Mouse (Mus musculus): ENCODE measurements around the gene Rdh16f2. TPM values are rescaled to one million over a fixed set of nuclear protein-coding genes. Genes with fewer than 3 reads are reported as not detected.
"Not testable (repeated sequence)": the region's sequence is repeated elsewhere in the genome, so short reads cannot be mapped to it uniquely, and the experiment has no call there.

Gene Rdh16f2
- polyA plus RNA-seq, 1 experiment from 2014 or later: not detected

DNA sequence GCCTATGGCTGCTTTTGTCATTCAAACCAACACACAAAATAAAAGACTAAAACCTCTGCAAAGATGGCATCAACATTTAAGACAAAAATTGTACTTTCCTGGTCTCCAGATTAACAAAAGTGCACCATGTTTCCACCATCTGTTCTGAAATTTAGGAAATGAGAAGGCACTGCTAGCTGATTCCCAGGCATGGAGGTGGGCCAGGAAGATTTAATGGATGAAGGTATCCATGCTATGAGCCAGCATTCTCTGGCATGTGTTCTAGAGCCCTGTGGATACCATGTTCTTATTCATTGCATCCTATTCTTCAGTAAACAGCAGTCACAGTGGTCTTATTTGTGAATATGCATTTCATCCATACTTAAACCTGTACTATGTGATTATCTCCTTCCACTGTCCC is 9.9 kb upstream of the Rdh16f2 start:
- no peaks in the 10 kb centered on the region for H3K4me1 ChIP-seq (replicated peaks)
- H3K4me2 ChIP-seq: no peak overlapping the region
- H3K27me3 ChIP-seq: no peaks in the 10 kb centered on the region
- no peak overlapping the region for H3K27ac ChIP-seq (replicated peaks)
- H3K9ac ChIP-seq: no peak overlapping the region
- no peaks in the 10 kb centered on the region for H3K36me3 ChIP-seq
- H3K9me3 ChIP-seq: no peaks in the 10 kb centered on the region
- no peak overlapping the region for H3K4me3 ChIP-seq
- no peak for ATAC-seq (ENCODE audit: low FRiP score, low read depth)

DNA sequence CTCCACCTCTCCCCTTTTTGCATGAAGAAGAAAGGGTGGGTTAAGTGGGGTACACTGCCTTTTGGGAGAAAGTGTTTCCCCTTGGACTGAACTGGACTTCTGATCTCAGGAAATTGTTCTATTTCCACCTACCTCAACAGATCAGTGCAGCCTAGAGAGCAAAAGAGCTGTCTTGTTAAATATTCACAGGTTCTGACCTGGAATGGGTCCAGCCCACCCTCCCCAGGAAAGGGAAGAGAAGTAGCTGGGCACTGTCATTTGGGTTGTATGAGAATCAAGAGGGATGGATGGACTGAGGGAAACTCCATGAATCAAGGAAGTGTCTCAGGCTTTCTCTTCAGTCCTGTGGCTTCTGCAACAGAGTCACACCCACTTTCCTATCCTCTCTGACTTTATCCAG is 1.3 kb upstream of the Rdh16f2 start:
- no peaks in the 10 kb centered on the region for H3K36me3 ChIP-seq
- H3K9ac ChIP-seq: no peak overlapping the region
- no peak overlapping the region for H3K27ac ChIP-seq (replicated peaks)
- no peak overlapping the region for H3K4me2 ChIP-seq
- H3K27me3 ChIP-seq: no peaks in the 10 kb centered on the region
- no peak overlapping the region for H3K4me3 ChIP-seq
- no peaks in the 10 kb centered on the region for H3K9me3 ChIP-seq
- no peak for ATAC-seq (ENCODE audit: low FRiP score, low read depth)
- H3K4me1 ChIP-seq (replicated peaks): no peaks in the 10 kb centered on the region

DNA sequence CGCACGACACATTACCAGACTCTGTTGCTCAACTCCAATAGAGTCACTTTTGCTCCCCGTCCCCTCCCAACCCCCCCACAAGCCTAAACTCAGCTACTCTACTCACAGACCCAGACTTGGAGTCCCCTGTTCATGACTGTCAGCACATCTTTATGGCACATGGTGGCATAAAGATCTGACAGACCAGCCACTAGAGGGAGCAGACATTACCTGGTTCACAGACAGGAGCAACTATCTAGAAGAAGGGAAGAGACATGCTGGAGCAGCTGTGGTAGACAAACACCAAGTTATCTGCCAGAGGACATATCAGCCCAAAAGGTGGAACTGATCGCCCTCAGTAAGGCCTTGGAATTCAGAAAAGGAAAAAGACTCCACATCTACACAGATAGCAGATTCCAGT is 6.2 kb downstream of the Rdh16f2 start:
- H3K4me1 ChIP-seq (replicated peaks): no peaks in the 10 kb centered on the region
- H3K36me3 ChIP-seq: no peaks in the 10 kb centered on the region
- H3K4me2 ChIP-seq: no peak overlapping the region
- H3K27me3 ChIP-seq: no peaks in the 10 kb centered on the region
- ATAC-seq (ENCODE audit: low FRiP score, low read depth): no peak
- H3K9me3 ChIP-seq: no peaks in the 10 kb centered on the region
- 73% methylated on average over 4 of the region's 4 CpGs for WGBS
- no peak overlapping the region for H3K27ac ChIP-seq (replicated peaks)
- H3K9ac ChIP-seq: no peak overlapping the region
- no peak overlapping the region for H3K4me3 ChIP-seq

DNA sequence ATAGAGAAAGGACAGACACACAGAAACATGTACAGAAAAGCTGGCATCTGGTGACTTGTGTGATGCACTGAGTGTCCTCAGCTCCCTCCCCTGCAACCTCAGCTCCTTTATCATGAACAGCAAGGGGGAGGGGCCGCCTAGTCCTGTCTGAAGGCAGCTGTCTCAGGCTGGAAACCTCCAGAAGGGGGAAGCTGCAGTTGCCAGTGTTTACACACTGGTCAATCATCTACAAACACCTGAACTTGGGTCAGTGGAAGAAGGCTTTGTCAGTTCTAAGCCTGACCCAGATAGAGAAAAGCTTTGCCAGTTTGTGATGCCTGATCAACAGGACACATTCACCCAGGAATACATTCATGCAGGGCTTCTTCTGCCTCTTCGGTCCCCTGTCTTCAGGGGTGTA is 11.4 kb downstream of the Rdh16f2 start:
- 47% methylated on average over 2 of the region's 2 CpGs for WGBS
- no peaks in the 10 kb centered on the region for H3K36me3 ChIP-seq

DNA sequence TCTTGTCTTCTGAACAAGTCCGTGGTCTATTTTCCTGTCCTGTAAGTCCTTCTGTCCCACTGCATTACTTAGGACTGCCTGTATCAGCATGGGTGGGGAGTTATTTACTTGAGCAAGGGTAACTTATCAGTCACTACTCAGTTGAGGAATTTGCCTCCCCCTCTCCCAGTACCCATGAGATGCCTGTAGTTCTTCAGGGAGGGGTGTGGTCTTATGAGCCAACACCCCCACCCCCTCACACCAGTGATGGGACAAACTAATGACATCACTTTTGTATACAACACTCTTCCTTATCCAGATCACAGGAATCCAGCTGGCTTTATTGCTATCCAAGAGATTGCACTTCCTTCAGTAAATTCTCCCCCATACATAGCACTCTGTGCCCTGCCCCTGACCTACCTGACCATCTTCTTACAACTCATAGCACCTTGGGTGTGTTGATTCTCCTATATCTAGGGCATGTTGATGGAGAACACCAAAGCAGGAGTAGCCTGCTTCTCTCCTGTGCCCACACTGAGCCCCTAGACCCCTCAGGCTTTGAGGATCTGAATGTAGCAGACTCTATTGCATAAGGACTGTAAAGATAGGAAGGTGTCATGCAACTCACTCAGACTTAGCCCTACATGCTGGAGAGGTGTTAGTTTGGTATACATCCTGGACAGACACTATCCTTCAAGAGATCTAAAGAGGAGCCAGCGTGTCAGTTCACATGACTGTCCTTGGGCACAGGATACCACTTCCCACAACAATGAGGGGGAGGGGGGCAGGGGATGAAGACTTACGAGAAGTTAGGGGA is 12.2 kb downstream of the Rdh16f2 start:
- H3K9ac ChIP-seq: no peak overlapping the region
- ATAC-seq (ENCODE audit: low FRiP score, low read depth): no peak

More for the DNA sequence above, 11.4 kb downstream of the Rdh16f2 start:
- H3K4me3 ChIP-seq: no peak overlapping the region
- no peak overlapping the region for H3K9ac ChIP-seq
- no peak for ATAC-seq (ENCODE audit: low FRiP score, low read depth)
- H3K27ac ChIP-seq (replicated peaks): no peak overlapping the region
- no peaks in the 10 kb centered on the region for H3K4me1 ChIP-seq (replicated peaks)
- H3K27me3 ChIP-seq: no peaks in the 10 kb centered on the region
- no peak overlapping the region for H3K4me2 ChIP-seq
- H3K9me3 ChIP-seq: no peaks in the 10 kb centered on the region

DNA sequence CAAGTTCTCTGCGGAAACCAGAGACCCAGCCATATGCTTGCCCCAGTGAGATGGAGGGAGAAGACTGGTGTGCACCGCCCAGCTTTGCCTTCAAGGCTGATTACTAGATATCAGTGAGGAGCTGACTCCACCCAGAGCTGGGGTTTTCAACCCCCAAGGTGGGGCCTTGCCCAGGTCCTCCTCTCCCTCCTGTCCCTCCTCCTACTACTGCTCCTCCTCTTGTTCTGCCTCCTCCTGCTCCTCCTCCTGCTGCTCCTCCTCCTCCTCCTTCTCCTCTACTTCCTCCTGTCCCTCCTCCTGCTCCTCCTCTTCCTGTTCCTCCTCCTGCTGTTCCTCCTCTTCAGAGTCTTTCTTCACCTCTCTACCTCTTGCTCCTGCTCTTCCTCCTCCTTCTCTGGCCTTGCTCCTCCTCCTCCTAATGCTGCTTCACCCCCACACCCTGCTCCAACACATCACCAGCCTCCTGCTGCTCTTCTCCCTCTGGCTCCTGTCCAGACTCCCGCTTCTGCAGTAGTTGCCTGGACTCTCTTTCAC is 12.9 kb downstream of the Rdh16f2 start:
- 80% methylated on average over 3 of the region's 3 CpGs for WGBS
- ATAC-seq (ENCODE audit: low FRiP score, low read depth): no peak
- Histone ChIP-seq H3K9ac (no peak overlapping the region), H3K9me3 (no peaks in the 10 kb centered on the region), H3K4me1 (replicated peaks) (no peaks in the 10 kb centered on the region), H3K4me2 (no peak overlapping the region), H3K36me3 (no peaks in the 10 kb centered on the region), H3K27me3 (no peaks in the 10 kb centered on the region), H3K27ac (replicated peaks) (no peak overlapping the region), H3K4me3 (no peak overlapping the region)

More for the DNA sequence above, 12.2 kb downstream of the Rdh16f2 start:
- Histone ChIP-seq H3K27me3 (no peaks in the 10 kb centered on the region), H3K4me3 (no peak overlapping the region), H3K9me3 (no peaks in the 10 kb centered on the region), H3K4me2 (no peak overlapping the region), H3K27ac (replicated peaks) (no peak overlapping the region), H3K36me3 (no peaks in the 10 kb centered on the region), H3K4me1 (replicated peaks) (no peaks in the 10 kb centered on the region)
- 75% methylated on average over 3 of the region's 3 CpGs for WGBS

DNA sequence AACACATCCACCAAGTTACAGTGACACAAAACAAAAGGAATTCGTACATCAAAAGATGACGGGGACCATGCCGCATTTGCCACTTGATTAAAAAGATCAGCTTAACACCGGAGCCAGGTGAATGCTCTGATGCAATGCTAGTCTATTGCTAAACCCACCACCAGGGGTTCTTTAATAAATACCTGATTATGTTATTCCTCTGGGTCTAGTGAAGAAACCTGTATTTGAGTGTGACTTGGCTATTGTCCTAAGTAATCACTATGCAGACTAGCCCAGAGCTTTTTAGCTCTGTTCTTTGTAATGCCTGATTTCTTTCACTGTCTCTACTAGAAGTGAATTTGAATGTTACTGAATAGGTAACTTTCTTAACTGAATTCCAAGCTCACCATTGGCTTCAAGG is 14.8 kb downstream of the Rdh16f2 start:
- no peak for ATAC-seq (ENCODE audit: low FRiP score, low read depth)
- no peak overlapping the region for H3K4me2 ChIP-seq
- H3K9me3 ChIP-seq: no peaks in the 10 kb centered on the region
- no peaks in the 10 kb centered on the region for H3K27me3 ChIP-seq
- WGBS: 80% methylated on average over 4 of the region's 4 CpGs
- H3K4me1 ChIP-seq (replicated peaks): no peaks in the 10 kb centered on the region
- no peak overlapping the region for H3K4me3 ChIP-seq
- no peak overlapping the region for H3K9ac ChIP-seq
- no peaks in the 10 kb centered on the region for H3K36me3 ChIP-seq
- H3K27ac ChIP-seq (replicated peaks): no peak overlapping the region

DNA sequence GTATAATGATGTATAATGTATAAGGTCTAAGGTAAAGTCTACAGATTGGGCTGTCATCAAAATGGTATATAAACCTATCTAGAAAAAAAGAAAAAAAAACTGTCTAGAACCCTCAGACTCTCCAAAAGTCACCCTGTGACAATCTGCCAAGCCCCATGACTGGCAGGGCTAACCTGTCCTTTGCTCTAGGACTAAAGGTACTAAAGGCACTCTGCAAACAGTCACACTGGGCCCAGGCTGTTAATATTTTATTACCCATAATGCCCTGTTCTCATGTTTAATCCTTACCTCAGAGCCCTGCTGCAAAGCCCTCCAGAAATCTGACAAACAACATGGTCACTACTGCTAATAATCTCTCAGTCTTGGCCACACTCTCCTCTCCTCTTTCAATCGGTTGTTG is 20.3 kb downstream of the Rdh16f2 start:
- no peaks in the 10 kb centered on the region for H3K27me3 ChIP-seq
- H3K4me2 ChIP-seq: no peak overlapping the region
- 79% methylated on average over 1 of the region's 1 CpGs for WGBS
- no peak for ATAC-seq (ENCODE audit: low FRiP score, low read depth)
- no peak overlapping the region for H3K9ac ChIP-seq
- no peaks in the 10 kb centered on the region for H3K9me3 ChIP-seq
- H3K27ac ChIP-seq (replicated peaks): no peak overlapping the region
- no peak overlapping the region for H3K4me3 ChIP-seq
- H3K4me1 ChIP-seq (replicated peaks): no peaks in the 10 kb centered on the region
- no peaks in the 10 kb centered on the region for H3K36me3 ChIP-seq

DNA sequence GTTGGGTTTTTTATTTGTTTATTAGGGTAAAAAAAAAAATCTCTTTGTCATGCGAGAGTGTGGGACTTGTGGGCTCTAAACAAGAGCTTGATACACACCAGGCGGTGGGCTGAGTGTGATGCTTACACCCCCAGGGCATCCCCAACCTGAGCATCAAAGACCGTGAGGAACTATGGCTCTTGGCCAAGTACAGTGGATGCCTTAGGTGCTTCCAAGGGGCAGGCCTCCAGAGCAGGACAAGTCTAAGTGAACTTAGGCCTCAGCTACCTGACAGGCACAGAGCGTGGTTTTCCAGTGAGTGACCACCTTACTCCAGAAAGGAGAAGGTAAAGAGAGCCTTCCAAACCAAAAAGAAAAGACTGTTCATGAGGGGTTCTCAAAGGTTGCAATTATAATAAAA is 20.7 kb downstream of the Rdh16f2 start:
- 85% methylated on average over 4 of the region's 4 CpGs for whole genome bisulfite sequencing
- H3K4me1 ChIP-seq (replicated peaks): no peaks in the 10 kb centered on the region
- no peak overlapping the region for H3K27ac ChIP-seq (replicated peaks)
- no peak overlapping the region for H3K4me3 ChIP-seq
- no peaks in the 10 kb centered on the region for H3K36me3 ChIP-seq
- no peaks in the 10 kb centered on the region for H3K9me3 ChIP-seq
- ATAC-seq (ENCODE audit: low FRiP score, low read depth): no peak
- no peak overlapping the region for H3K4me2 ChIP-seq
- H3K9ac ChIP-seq: no peak overlapping the region
- no peaks in the 10 kb centered on the region for H3K27me3 ChIP-seq

DNA sequence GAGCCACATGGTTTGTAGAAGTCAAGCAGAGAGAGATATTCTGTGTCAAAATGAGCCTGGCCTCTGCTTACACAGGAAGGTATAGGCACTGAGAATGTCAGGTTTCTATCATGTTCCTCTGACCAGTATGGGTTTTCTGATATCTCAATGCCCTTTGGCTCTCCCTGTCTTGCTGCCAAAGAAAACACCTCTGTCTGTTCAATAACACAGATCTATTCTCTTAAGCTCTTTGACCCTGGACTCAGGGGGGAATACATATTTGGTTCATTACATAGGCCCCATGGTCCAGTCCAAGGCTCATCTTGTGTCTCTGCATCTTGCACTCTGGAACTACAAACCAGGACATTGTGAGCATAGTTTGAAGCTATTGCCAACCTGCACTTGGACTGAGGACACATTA is 22.3 kb downstream of the Rdh16f2 start, which contains the start of gene Rdh7:
Gene Rdh7, minus strand, starts transcription at position 213 of the 400 bp plus-strand sequence.
- no peak within 1 kb of the TSS for H3K4me3 ChIP-seq
- no peak within 1 kb of the TSS for H3K27ac ChIP-seq (replicated peaks)
- no peak within 1 kb of the TSS for H3K9ac ChIP-seq
- no peaks in the 10 kb centered on the region for H3K4me1 ChIP-seq (replicated peaks)
- ATAC-seq (ENCODE audit: low FRiP score, low read depth): no peak
- no peak within 1 kb of the TSS for H3K4me2 ChIP-seq
- no peaks in the 10 kb centered on the region for H3K9me3 ChIP-seq
- no peaks in the 10 kb centered on the region for H3K27me3 ChIP-seq
- no peaks in the 10 kb centered on the region for H3K36me3 ChIP-seq

DNA sequence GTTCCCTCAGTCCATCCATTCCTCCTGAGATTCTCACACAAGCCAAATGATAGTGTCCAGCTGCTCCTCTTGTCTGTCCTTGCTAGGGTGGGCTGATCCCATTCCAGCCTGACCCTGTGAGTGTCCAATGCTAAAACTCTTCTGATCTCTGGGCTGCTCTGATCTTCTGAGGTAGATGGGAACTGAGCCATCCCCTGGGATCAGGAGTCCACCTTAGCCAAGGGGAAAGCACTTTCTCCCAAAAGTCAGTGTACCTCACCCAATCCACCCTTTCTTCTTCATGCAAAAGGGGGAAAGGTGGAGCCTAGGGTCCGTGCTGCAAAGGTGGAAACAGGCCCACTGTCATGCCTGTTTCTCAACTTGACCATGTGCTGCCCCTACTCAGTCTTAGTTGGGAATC is 25.2 kb downstream of the Rdh16f2 start:
- Histone ChIP-seq H3K36me3 (no peaks in the 10 kb centered on the region), H3K27me3 (no peaks in the 10 kb centered on the region), H3K4me2 (no peak overlapping the region), H3K4me1 (replicated peaks) (no peaks in the 10 kb centered on the region), H3K27ac (replicated peaks) (no peak overlapping the region), H3K9me3 (no peaks in the 10 kb centered on the region), H3K4me3 (no peak overlapping the region), H3K9ac (no peak overlapping the region)
- 63% methylated on average over 1 of the region's 1 CpGs for WGBS
- no peak for ATAC-seq (ENCODE audit: low FRiP score, low read depth)

DNA sequence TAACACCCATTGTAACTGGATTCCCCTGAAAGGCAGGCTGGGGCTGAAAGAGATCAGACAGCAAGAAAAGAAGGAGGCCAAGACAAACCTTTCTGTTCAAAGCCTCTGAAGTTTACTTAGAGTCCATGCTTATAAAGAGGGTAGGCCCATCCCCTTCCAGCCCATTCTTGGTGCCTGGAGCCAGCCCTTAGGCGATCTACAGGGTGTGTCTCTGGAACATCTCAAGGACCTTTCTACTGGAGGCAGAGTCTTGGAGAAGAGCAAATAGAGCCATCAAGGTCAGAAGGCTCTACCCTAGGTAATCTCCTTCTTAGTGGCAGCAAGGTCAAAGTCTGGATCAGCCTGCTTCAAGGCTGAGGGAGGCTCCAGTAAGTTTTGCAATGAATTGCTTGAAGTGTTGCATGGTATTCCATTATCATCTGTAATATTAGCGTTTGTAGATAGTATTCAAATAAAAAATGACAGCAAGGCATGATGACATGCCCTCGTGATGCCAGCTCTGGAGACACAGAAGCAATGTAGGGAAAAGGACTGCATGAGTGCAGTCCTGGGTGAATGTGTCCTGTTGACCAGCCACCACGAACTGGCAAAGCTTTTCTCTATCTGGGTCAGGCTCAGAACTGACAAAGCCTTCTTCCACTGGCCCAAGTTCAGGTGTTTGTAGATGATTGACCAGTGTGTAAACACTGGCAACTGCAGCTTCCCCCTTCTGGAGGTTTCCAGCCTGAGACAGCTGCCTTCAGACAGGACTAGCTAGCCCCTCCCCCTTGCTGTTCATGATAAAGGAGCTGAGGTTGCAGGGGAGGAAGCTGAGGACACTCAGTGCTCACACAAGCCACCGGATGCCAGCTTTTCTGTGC is 27.1 kb downstream of the Rdh16f2 start:
- H3K4me2 ChIP-seq; H3K9ac ChIP-seq; H3K27ac ChIP-seq (replicated peaks); H3K27me3 ChIP-seq; ATAC-seq (ENCODE audit: low FRiP score, low read depth); H3K9me3 ChIP-seq; H3K4me3 ChIP-seq; H3K4me1 ChIP-seq (replicated peaks); H3K36me3 ChIP-seq: not testable (repeated sequence)
- WGBS: 62% methylated on average over 5 of the region's 5 CpGs
